Mouse (Mus musculus) G1E (cell line): ENCODE data around the gene Sh3bgrl2. TPM values are rescaled to one million over a fixed set of nuclear protein-coding genes. Genes with fewer than 3 reads are reported as not detected.

ENCODE experiments used
- ATAC-seq: 2 replicates; pipeline ENCODE4 v1.8.0; 2016; ENCODE audit warnings: mild to moderate bottlenecking; ENCODE audit not compliant: insufficient number of reproducible peaks, poor library complexity, low FRiP score, severe bottlenecking; ENCODE audit errors: extremely low read depth
- DNase-seq: peaks from one replicate; pipeline ENCODE4 v3.0.0; 2012; ENCODE audit warnings: low spot score
- H3K27me3 ChIP-seq: 2 replicates; pipeline ENCODE4 v1.6.1; 2012; ENCODE audit warnings: mild to moderate bottlenecking, low read length, inconsistent platforms; ENCODE audit not compliant: insufficient read depth
- H3K36me3 ChIP-seq: replicated peaks from 2 replicates; pipeline ENCODE3; 2012; ENCODE audit warnings: mild to moderate bottlenecking, inconsistent platforms
- H3K4me1 ChIP-seq: 2 replicates; pipeline ENCODE4 v1.6.1; 2012; ENCODE audit warnings: low read depth, low read length, inconsistent platforms, mixed read lengths; ENCODE audit not compliant: insufficient read depth
- H3K4me3 ChIP-seq: 2 replicates; pipeline ENCODE4 v1.5.1; 2012; ENCODE audit warnings: low read depth, mild to moderate bottlenecking, inconsistent platforms, low read length, moderate library complexity, mixed read lengths
- H3K9me3 ChIP-seq: replicated peaks from 2 replicates; pipeline ENCODE4 v1.6.1; 2012; ENCODE audit warnings: inconsistent platforms
- CTCF ChIP-seq: IDR thresholded peaks from 2 replicates; pipeline ENCODE4 v1.5.1; 2012; ENCODE audit warnings: low read depth, low read length, inconsistent platforms, mixed read lengths
- GATA1 ChIP-seq: IDR thresholded peaks from 2 replicates; pipeline ENCODE4 v1.6.1; 2012; ENCODE audit warnings: borderline replicate concordance, low read length, inconsistent platforms, mixed read lengths
- GATA2 ChIP-seq: IDR thresholded peaks from 2 replicates; pipeline ENCODE4 v1.6.1; 2012; ENCODE audit warnings: low read depth, low read length, inconsistent platforms, borderline replicate concordance
- POLR2AphosphoS5 ChIP-seq: IDR thresholded peaks from 2 replicates; pipeline ENCODE4 v1.6.1; 2012; ENCODE audit warnings: low read depth, low read length, inconsistent platforms; ENCODE audit not compliant: insufficient replicate concordance
- TAL1 ChIP-seq: conservative IDR thresholded peaks from 2 replicates; pipeline ENCODE4 v1.6.1; 2012; ENCODE audit warnings: low read depth, low read length, inconsistent platforms, mixed read lengths
- polyA plus RNA-seq: library from polyadenylated mRNA; stranded (reverse); fragments of >175 nt; gene quantifications from 2 replicates; pipeline ENCODE4 v1.2.3, GENCODE M21; 2012
- total RNA-seq, 2 experiments: library from RNA; stranded (forward) in 1 of 2; stranded (reverse) in 1 of 2; fragments of 200-1000 nt in 1 of 2; fragments of >200 nt in 1 of 2; fragmentation: Nextera tagmentation in 1 of 2; gene quantifications; 2 replicates each; pipeline ENCODE4 v1.2.3; 2014 to 2017

The Sh3bgrl2 gene
- total and polyA plus RNA-seq, 3 experiments: 0.11 TPM; not detected in 2

GRCm38 (mm10) chr9:83659081-83659480 is 111.0 kb downstream of the Sh3bgrl2 start:
- H3K9me3 ChIP-seq: no peaks in the 10 kb centered on the region
- ATAC-seq (no peak), DNase-seq (no peak)
- TF ChIP-seq TAL1 (no peak), GATA2 (no peak), CTCF (no peak), GATA1 (no peak), POLR2AphosphoS5 (no peak)
- no peaks in the 10 kb centered on the region for H3K4me1 ChIP-seq
- no peak overlapping the region for H3K4me3 ChIP-seq
- peaks cover 2% of the 10 kb centered on the region; the same call in 1 of the 2 replicates for H3K27me3 ChIP-seq
- H3K36me3 ChIP-seq: no peaks in the 10 kb centered on the region

GRCm38 (mm10) chr9:83661811-83662210 is 113.7 kb downstream of the Sh3bgrl2 start:
- Histone ChIP-seq H3K9me3 (no peaks in the 10 kb centered on the region), H3K27me3 (peaks cover 2% of the 10 kb centered on the region; the same call in 1 of the 2 replicates), H3K4me1 (no peaks in the 10 kb centered on the region), H3K4me3 (no peak overlapping the region), H3K36me3 (no peaks in the 10 kb centered on the region)
- DNase-seq (no peak), ATAC-seq (no peak)
- TF ChIP-seq POLR2AphosphoS5 (no peak), CTCF (no peak), TAL1 (no peak), GATA2 (no peak)

GRCm38 (mm10) chr9:83663981-83664897 is 116.1 kb downstream of the Sh3bgrl2 start:
- no peak for TF ChIP-seq GATA2
- no peak for TF ChIP-seq GATA1
- no peak for TF ChIP-seq TAL1
- no peak for TF ChIP-seq CTCF
- no peak for TF ChIP-seq POLR2AphosphoS5
- ATAC-seq (no peak), DNase-seq (no peak)
- H3K4me1 ChIP-seq: 0 out of 2 replicates have a peak, but pooled peaks cover 2% of the 10 kb centered on the region
- no peaks in the 10 kb centered on the region for H3K9me3 ChIP-seq
- H3K4me3 ChIP-seq: no peak overlapping the region
- H3K27me3 ChIP-seq: peaks cover 2% of the 10 kb centered on the region; the same call in 1 of the 2 replicates
- H3K36me3 ChIP-seq: no peaks in the 10 kb centered on the region

DNA sequence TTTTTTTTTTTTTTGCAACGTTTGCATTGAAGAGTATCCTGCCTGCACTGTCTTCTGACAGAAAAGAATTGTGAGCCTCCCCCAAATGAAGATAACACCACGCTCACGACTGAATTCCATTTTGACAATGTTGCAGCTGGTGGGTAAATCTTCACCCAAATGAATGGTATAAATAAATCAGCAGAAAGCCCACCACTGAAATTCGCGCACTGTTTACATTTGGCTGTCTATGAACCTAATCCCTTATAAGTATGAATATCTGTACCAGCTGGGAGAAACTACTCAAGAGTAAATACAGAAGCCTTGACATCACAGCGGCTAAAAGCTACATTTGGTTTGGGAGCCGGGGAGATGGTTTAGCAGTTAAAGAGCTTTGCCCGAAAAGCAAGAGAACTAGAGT is 116.8 kb downstream of the Sh3bgrl2 start:
- Histone ChIP-seq H3K4me3 (no peak overlapping the region), H3K4me1 (0 out of 2 replicates have a peak, but pooled peaks cover 2% of the 10 kb centered on the region), H3K27me3 (peaks cover 2% of the 10 kb centered on the region; the same call in 1 of the 2 replicates), H3K9me3 (no peaks in the 10 kb centered on the region), H3K36me3 (no peaks in the 10 kb centered on the region)
- no peak for DNase-seq
- TF ChIP-seq TAL1: no peak
- no peak for TF ChIP-seq GATA1
- TF ChIP-seq POLR2AphosphoS5: no peak
- TF ChIP-seq CTCF: no peak
- TF ChIP-seq GATA2: no peak
- no peak for ATAC-seq

- TF ChIP-seq CTCF: no peak
- TF ChIP-seq GATA1: no peak
- no peak for TF ChIP-seq TAL1
- no peak for TF ChIP-seq POLR2AphosphoS5
- no peak for TF ChIP-seq GATA2
- H3K4me1 ChIP-seq: 0 out of 2 replicates have a peak, but pooled peaks cover 2% of the 10 kb centered on the region
- no peaks in the 10 kb centered on the region for H3K36me3 ChIP-seq
- H3K9me3 ChIP-seq: no peaks in the 10 kb centered on the region
- H3K27me3 ChIP-seq: no peaks in the 10 kb centered on the region
- no peak overlapping the region for H3K4me3 ChIP-seq
- DNase-seq (no peak), ATAC-seq (no peak)
Measured at GRCm38 (mm10) chr9:83667031-83667430, 118.9 kb downstream of the Sh3bgrl2 start.

- TF ChIP-seq GATA1 (no peak), POLR2AphosphoS5 (no peak), GATA2 (no peak), TAL1 (no peak), CTCF (no peak)
- Histone ChIP-seq H3K9me3 (no peaks in the 10 kb centered on the region), H3K4me3 (no peak overlapping the region), H3K27me3 (no peaks in the 10 kb centered on the region), H3K36me3 (no peaks in the 10 kb centered on the region), H3K4me1 (no peaks in the 10 kb centered on the region)
- DNase-seq (no peak), ATAC-seq (no peak)
Measured at GRCm38 (mm10) chr9:83679626-83680025, 131.5 kb downstream of the Sh3bgrl2 start.
